Mouse (Mus musculus): ENCODE results near the gene Syngap1.
"Not testable (repeated sequence)": the region's sequence is repeated elsewhere in the genome, so short reads cannot be mapped to it uniquely, and the experiment has no call there.

The Syngap1 gene

DNA sequence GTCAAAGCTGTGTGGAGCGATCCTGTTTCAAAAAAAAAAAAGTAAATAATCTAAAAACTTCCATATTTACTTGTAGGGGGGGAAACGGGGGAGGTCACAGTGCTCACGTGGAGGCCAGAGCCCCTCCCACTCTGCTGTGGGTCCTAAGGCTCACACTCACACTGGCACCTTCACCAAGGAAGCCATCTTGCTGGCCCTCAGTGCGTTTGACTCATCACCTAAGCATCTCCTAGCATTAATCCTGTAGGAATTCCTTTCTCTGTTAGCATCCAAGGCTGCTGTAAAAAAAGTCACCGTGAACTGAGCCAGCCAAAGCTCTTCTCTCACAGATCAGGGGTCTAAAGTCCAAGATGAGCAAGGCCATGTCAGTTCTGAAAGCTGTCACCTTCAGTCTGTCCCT lies 15.3 kb downstream of the Syngap1 start:
- no peak for DNase-seq (ENCODE audit: low read depth, low spot score)

DNA sequence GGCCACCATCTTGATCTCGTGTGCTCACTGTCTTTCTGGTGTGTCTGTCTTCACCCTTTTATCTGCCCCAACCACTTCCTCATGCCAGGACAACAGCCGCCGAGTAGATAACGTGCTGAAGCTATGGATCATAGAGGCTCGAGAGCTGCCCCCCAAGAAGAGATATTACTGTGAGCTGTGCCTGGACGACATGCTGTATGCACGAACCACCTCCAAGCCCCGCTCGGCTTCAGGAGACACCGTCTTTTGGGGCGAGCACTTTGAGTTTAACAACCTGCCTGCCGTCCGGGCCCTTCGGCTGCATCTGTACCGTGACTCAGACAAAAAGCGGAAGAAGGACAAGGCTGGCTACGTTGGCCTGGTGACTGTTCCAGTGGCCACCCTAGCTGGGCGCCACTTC lies 15.8 kb downstream of the Syngap1 start:
- no peak for DNase-seq (ENCODE audit: low read depth, low spot score)

DNA sequence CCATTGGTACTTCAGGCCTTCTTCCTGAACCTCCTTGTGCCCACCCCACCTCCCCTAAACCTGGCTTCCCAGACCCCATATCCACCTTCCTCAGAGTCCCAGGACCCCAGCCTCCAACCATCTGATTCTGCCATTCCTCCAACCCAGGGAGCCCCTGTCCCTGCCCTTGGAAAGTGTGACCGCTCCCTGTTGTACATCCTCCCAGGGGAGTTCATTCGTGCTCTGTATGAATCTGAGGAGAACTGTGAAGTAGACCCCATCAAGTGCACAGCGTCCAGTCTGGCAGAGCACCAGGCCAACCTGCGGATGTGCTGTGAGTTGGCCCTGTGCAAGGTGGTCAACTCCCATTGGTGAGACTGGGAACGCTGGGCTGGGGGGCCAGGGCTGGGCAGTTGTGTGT lies 16.8 kb downstream of the Syngap1 start:
- no peak for DNase-seq (ENCODE audit: low read depth, low spot score)

DNA sequence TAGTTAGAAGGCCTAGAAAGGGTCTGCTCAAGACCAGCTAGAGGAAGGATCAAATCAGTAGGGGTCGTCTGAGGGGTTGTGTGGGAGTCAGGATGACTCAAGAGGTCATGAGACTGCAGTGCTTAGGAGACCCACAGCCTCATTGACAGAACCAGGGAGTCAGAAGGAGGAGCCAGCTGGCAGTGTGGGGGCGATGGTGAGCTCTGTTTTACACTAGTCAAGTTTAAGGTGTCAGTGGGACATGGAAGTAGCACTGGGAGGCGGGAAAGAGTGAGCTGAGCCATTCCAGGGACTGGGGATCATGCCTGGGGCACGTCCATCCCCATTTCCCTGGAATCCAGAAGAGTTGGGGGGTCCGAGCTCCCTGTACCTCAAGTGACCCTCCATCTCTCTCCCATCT lies 17.8 kb downstream of the Syngap1 start:
- DNase-seq (ENCODE audit: low read depth, low spot score): no peak

DNA sequence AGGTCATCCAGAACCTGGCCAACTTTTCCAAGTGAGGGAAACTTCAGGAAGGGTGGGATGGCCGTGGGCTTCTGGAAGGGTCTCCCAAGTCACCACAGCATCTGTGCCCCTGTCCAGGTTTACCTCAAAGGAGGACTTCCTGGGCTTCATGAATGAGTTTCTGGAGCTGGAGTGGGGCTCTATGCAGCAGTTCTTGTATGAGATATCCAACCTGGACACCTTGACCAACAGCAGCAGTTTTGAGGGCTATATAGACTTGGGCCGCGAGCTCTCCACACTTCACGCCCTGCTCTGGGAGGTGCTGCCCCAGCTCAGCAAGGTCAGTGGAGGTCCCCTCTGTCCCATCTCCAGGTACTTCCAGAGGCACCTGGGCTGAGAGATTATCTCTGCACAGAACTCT lies 18.8 kb downstream of the Syngap1 start:
- DNase-seq (ENCODE audit: low read depth, low spot score): no peak

DNA sequence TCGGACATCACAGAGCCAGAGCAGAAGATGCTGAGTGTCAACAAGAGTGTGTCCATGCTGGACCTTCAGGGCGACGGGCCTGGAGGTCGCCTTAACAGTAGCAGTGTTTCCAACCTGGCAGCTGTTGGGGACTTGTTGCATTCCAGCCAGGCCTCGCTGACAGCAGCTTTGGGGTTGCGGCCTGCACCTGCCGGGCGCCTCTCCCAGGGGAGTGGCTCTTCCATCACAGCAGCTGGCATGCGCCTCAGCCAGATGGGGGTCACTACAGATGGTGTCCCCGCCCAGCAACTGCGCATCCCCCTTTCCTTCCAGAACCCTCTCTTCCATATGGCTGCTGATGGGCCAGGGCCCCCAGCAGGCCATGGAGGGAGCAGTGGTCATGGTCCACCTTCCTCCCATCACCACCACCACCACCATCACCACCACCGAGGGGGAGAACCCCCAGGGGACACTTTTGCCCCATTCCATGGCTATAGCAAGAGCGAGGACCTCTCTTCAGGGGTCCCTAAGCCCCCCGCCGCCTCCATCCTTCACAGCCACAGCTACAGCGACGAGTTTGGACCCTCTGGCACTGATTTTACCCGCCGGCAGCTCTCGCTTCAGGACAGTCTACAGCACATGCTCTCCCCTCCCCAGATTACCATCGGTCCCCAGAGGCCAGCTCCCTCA lies 20.7 kb downstream of the Syngap1 start:
- no peak for DNase-seq (ENCODE audit: low read depth, low spot score)

DNA sequence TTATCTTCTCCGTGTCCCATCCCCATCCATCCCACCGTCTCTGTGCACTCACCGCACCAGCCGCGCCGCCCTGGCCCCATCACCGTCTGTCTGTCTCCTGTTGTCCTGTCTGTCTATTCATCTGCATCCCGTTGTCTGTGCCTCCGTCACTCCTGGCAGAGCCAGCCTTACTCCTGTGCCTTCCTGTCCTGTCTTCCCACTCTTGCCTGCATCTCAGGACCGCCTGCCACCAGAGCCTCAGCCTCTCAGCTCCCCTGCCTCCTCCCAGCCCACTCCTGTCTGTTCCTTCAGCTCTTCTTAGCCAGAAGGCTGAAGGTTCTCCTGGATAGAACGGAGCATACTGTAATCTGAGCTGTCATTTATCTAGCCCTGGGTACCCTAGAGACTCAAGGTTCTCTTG lies 25.9 kb downstream of the Syngap1 start:
- no peak for DNase-seq (ENCODE audit: low read depth, low spot score)

DNA sequence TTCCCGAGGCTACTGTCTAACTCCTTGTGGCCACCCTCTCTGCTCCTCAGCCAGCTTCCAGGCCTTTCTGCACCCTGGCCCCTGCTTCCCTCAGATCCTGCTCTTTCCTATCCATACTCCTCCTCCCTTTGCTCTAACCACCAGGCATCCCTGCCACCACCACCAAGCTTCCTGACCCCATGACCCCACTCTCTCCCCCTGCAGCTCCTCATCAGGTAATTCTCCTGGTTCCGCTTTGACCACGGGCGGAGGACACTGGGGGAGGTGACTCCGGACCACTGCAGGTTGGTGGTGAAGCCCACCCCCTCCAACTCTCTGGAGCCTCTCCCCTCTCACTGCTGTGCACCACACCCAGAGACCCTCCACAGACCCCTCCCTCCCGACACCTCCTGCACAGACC lies 26.4 kb downstream of the Syngap1 start:
- no peak for DNase-seq (ENCODE audit: low read depth, low spot score)

DNA sequence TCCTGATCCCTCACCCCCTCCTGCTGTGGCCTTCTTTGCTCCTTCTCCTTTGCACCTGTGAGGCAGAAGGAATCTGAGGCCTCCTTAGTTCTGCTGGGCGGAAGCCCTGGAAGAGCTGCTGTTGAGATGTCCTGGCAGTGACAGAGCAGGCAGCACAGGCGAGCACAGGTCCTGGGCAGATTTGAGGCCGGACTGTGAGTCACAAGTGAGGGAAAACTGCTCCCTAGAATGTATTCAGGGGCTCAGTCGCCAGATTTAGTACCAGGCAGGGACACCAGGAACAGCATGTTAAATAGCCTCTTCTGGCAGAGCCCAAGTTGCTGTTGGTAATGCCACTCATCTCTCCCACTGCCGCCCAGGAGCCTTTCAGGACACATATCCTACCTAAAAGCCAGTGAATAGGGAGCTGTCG lies 27.2 kb downstream of the Syngap1 start:
- no peak for DNase-seq (ENCODE audit: low read depth, low spot score)

DNA sequence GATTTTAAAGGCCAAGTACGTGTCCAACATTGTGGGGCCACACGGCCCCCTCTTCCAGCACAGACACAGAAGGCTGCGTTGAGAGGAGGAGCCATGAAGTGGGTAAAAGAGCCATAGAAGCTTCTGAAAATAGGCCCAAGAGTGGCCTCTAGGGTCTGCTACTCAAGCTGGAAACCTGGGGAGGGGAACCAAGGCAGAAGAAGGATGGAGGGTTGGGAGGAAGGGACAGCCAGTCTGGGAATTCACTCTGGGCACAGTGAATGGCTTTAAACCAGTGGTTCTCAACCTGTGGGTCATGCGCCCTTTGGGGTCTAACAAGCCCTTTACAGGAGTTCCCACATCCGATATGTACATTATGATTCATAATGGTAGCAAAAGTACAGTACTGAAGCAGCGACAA lies 28.2 kb downstream of the Syngap1 start:
- no peak for DNase-seq (ENCODE audit: low read depth, low spot score)

DNA sequence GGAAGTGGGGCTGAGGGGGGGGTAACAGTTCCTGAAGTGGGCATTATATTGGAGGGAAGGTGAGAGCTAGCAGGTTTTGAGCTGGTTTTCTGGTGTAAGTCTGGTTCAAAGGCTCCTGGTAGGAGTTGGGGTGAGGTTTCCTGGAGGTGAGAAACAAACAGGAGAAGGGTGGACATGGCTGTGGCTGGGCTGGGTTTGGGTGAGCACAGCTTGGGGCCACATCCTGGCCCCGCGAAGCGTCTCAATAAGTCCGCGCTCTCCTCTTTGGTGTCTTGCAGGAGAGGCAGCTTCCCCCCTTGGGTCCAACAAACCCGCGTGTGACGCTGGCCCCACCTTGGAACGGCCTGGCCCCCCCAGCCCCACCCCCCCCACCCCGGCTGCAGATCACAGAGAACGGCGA lies 29.2 kb downstream of the Syngap1 start:
- no peak for DNase-seq (ENCODE audit: low read depth, low spot score)

DNA sequence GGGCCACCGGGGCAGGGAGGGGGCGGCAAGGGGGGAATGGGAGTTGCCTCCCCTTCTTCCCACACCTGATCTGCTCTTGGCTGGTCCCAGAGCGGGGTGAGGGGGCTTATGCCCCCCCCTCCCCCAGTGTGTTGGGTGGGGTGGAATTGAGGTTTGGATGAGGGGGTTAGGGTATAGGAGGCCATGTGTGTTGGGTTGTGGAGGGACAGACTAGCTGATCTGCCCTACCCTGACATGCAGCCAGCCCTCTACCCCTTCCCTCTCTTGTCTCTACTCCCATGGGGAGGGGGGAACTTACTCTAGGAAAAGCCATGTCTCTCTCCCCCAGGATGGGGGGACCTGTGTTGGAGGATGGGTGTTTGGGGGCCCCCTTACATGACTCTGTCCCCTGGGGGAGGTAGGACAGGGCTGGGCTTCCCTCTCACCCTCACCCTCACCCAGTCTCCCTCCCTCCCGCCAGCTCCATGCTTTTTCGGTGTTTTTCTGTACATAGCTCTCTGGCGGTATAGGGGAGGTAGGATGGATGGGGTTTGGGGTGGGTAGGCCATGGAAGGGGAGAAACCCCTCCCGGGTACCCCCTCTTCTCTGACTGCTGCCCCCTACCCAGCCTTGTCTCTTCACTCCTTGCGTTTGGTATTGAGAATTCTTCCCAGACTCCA lies 30.3 kb downstream of the Syngap1 start:
- no peak for DNase-seq (ENCODE audit: low read depth, low spot score)

DNA sequence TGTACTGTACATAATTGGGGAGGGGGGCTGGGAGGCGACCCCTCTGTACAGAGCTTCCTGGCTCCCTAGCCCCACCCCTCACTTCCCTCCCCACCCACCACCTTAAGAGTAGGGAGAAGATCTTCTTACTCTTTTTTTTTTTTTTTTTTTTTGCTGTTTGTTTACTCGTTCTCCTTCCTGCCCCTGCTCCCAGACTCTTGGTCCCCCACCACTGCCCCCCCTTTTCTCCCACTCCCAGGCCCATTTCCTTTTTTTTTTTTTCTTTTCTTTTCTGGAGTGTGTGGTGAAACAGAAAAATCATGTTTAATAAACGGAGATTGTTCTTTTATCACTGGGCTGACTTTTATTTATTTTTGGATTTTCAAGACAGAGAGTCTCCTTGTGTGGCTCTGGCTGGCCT lies 31.1 kb downstream of the Syngap1 start:
- DNase-seq (ENCODE audit: low read depth, low spot score): no peak

DNA sequence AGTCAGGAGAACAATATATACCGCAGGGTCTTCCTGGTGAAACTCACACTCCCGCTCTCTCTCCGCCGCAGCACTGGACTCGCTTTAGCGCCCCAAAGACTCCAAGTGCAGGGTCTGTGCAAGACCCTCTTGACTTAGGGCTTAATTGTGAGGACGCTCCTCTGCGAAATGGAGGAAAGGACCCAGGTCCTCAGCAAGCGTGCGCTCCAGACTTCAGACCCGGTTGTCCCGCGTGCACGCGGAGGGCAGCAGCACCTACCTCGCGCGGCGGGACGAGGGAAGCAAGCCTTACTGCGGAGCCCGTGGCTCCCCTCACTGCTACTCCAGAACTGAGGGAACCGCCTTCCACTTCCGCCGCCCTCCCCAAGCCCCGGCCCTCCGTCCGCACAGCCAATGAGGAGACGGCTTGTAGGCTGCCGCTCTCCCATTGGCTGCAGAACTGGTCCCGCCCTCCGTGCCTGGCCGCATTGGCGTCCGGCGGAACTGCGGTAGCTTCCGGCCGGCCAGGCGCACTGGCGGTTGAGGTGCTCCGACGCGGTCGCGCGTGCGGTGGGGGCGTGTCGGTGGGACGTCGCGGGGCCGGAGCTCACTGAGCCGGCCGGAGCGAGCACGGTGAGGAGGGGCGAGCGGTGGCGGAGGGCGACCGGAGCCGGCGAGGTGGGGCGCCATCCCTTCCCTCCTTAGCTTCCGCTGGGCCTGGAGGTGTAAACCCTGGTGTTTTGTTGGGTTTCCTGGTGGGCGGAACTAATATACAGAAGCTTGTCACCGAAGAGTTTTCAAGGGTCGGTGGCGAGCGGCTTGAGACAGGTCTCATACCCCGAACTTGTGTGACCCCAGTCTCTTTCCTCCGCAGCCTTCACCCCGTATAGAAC lies 31.9 kb downstream of the Syngap1 start, which contains the start of gene Zbtb9:
TSS of gene Zbtb9 (plus strand) at position 465 of the 872 bp plus-strand sequence.
- peak; percentile 95 for DNase-seq (ENCODE audit: low read depth, low spot score)

DNA sequence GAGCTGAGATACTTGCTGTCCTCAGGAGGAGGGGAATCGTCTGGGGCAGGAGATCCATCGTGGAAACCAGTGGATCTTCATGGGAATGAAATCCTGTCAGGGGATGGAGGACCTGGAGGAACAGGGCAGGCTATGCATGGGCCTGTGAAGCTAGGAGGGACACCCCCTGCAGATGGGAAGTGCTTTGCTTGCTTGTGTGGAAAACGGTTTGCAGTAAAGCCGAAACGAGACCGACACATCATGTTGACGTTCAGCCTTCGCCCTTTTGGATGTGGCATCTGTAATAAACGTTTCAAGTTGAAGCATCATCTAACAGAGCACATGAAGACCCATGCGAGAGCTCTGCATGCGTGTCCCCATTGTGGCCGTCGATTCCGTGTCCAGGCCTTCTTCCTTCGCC lies 33.5 kb downstream of the Syngap1 start:
- DNase-seq (ENCODE audit: low read depth, low spot score): no peak

DNA sequence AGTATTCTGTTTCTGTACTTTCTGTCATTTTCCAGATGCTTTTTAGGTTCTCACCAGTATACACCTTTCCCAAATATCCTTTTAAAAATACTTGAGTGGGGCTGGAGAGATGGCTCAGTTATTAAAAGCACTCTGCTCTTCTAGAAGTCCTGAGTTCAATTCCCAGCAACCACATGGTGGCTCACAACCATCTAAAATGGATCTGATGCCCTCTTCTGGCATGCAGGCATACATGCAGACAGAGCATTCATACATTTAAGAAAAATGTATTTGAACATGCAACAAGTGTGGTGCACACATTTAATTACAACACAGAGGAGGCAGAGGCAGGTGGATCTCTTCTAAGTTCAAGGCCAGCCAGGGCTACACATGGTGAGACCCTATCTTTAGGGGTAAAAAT lies 34.4 kb downstream of the Syngap1 start:
- no peak for DNase-seq (ENCODE audit: low read depth, low spot score)

DNA sequence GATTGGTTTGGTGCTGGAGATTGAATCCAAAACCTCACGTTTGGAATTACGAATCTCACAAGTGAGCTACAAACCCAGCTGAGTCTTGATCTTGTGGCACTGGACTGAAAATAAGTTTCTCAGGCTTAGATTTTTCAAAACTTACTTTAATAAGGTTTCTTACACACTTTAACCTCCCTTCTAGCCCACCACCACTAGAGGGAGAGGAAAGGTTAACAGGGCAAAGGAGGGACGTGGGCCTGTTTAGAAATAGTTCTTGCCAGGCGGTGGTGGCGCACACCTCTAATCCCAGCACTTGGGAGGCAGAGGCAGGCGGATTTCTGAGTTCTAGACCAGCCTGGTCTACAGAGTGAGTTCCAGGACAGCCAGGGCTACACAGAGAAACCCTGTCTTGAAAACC lies 36.3 kb downstream of the Syngap1 start:
- not testable (repeated sequence) for DNase-seq (ENCODE audit: low read depth, low spot score)

DNA sequence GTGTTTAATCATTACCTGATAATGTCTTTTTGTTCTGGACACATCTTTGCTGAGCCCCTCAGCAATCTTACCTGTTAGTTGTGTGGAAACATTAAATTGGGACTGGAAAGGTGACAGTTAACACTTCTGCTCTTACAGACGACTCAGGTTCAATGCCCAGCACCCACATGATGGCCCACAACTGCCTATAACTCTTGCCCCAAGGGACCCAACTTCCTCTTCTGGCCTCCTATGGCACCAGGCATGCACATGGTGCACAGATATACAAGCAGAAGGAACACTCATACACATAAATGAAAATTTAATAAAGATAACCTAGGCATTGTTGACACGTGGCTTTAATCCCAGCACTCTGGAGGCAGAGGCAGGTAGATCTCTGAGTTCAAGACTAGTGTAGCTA lies 38.4 kb downstream of the Syngap1 start:
- DNase-seq (ENCODE audit: low read depth, low spot score): no peak

DNA sequence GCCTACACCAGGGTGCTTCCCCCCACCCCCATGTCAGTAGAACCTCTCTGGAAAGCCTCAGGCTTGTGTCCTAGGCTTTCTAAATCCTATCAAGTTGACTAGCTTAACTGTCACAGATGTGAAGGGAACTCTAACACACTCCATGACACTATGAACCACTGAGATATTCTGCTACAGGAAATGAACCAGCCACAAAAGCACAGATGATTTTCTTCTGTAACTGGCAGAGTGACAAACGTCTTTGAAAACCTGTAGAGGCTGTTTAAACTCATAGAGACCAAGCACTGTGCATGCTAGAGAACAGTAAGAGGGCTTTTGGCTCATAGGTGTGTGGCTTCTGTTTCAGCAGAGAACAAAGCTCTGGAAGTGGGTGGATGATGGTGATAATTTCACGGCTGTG lies 40.0 kb downstream of the Syngap1 start:
- no peak for DNase-seq (ENCODE audit: low read depth, low spot score)

DNA sequence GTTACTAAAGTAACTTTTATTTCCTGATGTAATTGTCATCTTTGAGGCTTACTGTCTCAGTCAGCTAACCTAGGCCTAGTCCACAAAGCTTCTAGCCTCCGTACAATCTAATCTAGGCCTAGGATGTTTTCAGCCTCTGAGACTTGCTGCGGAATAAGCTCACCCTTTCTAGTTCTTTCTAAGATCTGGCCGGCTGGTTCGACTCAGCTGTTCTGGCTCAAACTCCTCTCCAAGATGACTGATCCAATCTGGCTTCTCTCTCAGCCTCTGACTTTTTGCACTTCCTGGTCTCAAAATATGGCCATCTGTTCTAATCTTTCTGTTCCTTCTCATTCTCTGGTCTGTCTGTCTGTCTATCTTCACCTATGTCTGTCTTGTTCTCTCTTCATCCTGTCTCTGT lies 42.3 kb downstream of the Syngap1 start:
- no peak for DNase-seq (ENCODE audit: low read depth, low spot score)

DNA sequence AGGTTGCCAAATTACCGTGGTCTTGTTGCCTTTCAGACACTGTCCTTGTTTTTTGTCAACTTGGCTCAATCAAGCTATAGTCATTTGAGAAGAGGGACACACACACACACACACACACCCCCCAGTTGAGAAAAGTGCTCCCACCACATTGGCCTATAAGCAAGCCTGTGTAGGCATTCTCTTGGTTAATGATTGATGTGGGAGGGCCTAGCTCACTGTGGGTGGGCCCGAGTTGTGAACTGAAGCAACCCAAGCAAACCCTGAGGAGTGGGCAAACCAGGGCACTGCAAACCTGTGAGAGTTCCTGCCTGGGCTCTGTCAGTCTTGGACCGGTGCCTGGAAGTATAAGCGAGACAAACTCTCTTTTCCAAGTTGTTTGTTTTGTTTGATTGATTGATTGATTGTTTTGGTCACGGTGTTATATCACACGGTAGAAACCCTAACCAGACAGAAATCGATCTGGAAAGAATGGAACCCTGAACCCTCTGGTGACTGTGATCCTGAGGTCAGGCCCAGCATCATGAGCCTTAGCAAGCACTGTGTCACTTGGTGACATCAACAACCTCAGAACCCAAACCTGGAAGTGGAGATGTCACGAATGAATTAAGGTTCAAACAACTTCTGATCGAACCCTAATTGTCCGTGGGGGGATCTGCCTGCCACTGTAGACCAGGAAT lies 44.6 kb downstream of the Syngap1 start:
- no peak for DNase-seq (ENCODE audit: low read depth, low spot score)

DNA sequence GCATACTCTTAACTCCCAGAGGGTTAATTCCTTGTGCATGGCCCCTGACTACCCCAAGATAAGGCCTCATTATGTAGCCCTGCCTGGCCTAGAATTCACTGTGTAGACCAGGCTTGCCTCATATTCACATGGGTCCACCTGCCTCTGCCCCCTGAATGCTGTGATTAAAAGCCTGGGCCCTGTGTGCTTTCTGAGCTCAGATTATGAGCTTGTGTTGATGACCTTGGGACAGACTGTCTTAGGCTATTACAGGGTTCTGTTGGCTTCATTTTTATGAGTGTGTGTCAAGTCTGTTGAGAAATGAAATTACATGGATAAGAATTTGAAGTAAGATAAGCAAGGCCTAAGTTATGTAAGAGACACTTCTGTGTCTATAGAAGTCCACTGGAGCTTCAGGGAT lies 49.5 kb downstream of the Syngap1 start:
- no peak for DNase-seq (ENCODE audit: low read depth, low spot score)
